Mouse (Mus musculus) left cerebral cortex, adult 18-20 months (tissue): ENCODE data around the gene Erlin1. TPM values are rescaled to one million over a fixed set of nuclear protein-coding genes. Genes with fewer than 3 reads are reported as not detected.
A peak's percentile ranks its signal among the peaks of the same experiment; 100 is the strongest.

Source experiments
- DNase-seq, 2 experiments: peaks; one replicate each; pipeline ENCODE4 v3.0.0; 2021 to 2022; ENCODE audit warnings: low spot score in 2 of 2, mixed read lengths in 1 of 2
- total RNA-seq, 2 experiments: library from RNA; stranded (reverse); gene quantifications; 2 replicates each; pipeline ENCODE4 v1.2.3; 2021

Erlin1 gene
- total RNA-seq, 2 experiments from 2014 or later: 22.2 to 23.6 TPM

DNA sequence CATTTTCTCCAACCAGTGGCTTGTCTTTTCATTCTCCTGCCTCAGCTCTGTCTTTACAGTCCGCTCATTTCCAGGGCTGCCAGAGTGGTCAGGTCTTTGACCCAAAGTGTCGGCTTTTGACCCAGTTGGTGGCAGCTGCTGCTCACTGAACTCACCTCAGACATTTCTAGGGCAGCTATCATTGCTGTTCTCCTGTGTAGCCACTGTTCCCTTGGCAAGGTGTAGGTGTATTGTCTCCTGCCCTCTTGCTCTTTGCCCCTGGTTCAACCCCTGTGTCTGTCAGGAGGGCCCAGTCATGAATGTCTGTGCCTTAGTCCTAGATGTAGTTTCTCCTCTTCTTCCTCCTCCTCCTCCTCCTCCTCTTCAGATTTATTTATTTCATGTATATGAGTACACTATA, 65.3 kb downstream of the Erlin1 start:
- DNase-seq: no peak

GRCm38 (mm10) chr19:44000720-44001119, 68.9 kb downstream of the Erlin1 start:
- no peak for DNase-seq

- no peak for DNase-seq
These were observed 69.5 kb downstream of the Erlin1 start for GRCm38 (mm10) chr19:44000061-44000460.

GRCm38 (mm10) chr19:43998802-43999527, 70.6 kb downstream of the Erlin1 start:
- no peak for DNase-seq

- peak; percentile 56 to 75 for DNase-seq
These were observed 71.5 kb downstream of the Erlin1 start for GRCm38 (mm10) chr19:43998101-43998500.

GRCm38 (mm10) chr19:43995427-43995826, 74.2 kb downstream of the Erlin1 start:
- DNase-seq: peak in 1 of 2 experiments; percentile 6

GRCm38 (mm10) chr19:43992464-43992863, 77.1 kb downstream of the Erlin1 start:
- DNase-seq: no peak

DNA sequence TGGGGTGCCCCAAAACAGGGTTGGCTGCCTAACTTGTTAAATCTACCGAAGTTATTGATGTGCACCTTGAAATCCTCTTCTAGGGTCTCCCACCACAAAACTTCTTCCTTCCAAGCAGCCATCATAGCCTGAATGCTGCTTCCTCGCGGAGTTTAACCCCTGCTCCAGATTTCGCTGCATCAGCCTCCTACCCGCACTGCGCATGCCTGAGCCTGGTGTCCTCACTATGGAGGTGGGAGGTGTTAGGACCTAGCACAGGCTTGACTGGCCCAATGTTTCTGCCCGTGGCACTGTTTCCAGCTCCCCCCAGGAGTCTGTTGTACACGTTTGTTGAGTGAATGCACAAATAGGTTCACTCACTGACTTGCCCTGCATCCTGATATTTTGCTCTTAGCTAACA, 79.2 kb downstream of the Erlin1 start:
- no peak for DNase-seq

DNA sequence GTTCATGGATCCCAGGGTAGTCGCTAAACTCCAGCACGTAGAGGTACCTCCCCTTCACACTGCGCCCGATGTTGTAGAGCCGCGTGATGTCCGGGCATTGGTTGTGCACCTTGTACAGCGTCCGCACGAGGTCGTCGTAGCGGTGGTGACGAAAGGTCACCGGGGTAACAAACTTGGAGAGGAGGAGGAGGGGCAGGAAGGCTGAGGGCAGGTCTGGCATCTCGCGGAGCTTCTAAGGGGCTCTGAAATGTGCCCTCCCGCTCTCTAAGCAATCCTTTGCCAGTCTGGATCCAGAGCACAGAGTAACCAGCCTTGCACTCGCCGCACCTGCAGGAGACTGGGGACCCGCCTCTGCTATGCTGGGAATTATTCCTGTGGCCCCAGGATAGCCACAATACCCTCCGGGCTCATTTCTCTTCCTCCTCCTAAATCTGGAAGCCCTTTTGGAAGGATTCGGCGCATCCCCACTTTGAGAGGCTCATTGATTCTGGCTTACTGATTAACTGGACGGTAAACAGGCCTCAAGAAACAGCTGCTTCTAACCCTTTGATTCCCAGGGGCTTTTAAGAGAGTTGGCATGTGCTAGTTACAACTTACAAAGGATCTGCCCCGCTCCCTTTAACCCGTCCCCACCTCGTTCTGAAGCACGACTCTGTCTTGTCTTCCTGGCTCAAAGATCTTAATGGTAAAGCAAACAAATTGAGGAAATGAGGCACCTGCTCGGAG, 83.4 kb downstream of the Erlin1 start, which contains the start of gene Cpn1:
TSS of gene Cpn1 (minus strand) at position 488 of the 726 bp plus-strand sequence.
- DNase-seq: no peak

Other genes with a start within 250 kb of the Erlin1 start
- gene Dnmbp, start 129.6 kb downstream of the Erlin1 start, total RNA-seq: 10 to 100 TPM; 14.3 TPM
- gene Cpn1, start 83.2 kb downstream of the Erlin1 start, total RNA-seq: under 1 TPM; 0.19 to 0.40 TPM
- gene Cyp2c23, start 40.6 kb downstream of the Erlin1 start, total RNA-seq: under 1 TPM; 0.28 TPM
- 10 to 100 TPM; 46.0 to 46.9 TPM for gene Chuk, start 37.7 kb upstream of the Erlin1 start, total RNA-seq
- gene Cwf19l1, start 66.1 kb upstream of the Erlin1 start, total RNA-seq: 10 to 100 TPM; 20.0 to 21.4 TPM
- gene Bloc1s2, start 76.7 kb upstream of the Erlin1 start, total RNA-seq: 10 to 100 TPM; 59.3 to 69.8 TPM
- under 1 TPM; 0.16 to 0.23 TPM for gene Pkd2l1, start 122.7 kb upstream of the Erlin1 start, total RNA-seq
- gene Scd3, start 133.5 kb upstream of the Erlin1 start, total RNA-seq: 1 to 10 TPM; 1.9 to 3.0 TPM
- gene Scd2, start 223.9 kb upstream of the Erlin1 start, total RNA-seq: 100 to 1,000 TPM; 581 to 588 TPM